ENCODE assay signal across 30 mouse cellular contexts in the genomic region with DNA sequence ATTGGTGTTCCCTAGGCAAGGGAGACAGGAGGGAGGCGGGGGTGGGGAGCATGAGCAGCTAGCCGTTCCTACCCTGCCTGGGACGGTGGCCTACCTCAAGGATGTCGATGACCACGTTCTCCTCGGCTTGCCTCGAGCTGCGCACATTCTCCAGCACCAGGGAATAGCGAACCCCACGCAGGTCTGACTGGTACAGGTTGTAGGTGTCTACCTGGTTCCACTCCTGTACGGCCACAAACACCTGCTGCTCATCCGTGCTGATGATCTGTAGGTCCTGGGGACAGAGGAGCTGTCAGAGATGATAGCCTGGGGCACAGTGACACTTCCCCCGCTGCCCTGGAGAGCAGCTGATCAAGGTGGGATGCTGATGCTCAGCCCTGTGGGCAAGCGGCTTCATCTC.
"Had no signal": no experiment of that assay in that cellular context is flagged by ENCODE, and none has a peak within 500 bp of the region (broad histone marks: within the 10 kb centered on the region; RNA-seq: fewer than 3 reads in every experiment).

No protein-coding gene starts in this region.

- ATAC-seq: liver, embryonic 12.5 days; liver, postnatal 0 days; lung, postnatal 0 days; midbrain, embryonic 13.5 days; midbrain, embryonic 15.5 days; midbrain, embryonic 16.5 days had no signal

- H3K27ac ChIP-seq: left cerebral cortex, adult 2 months; limb, embryonic 12.5 days; limb, embryonic 13.5 days; liver, embryonic 12.5 days; liver, embryonic 13.5 days; liver, embryonic 14.5 days; liver, embryonic 15.5 days; lung, embryonic 15.5 days; macrophage; midbrain, embryonic 12.5 days; midbrain, embryonic 13.5 days; midbrain, embryonic 15.5 days; neural tube, embryonic 12.5 days; neural tube, embryonic 13.5 days had no signal

- H3K36me3 ChIP-seq: liver, embryonic 12.5 days; liver, embryonic 13.5 days; liver, embryonic 15.5 days; lung, embryonic 15.5 days; midbrain, embryonic 15.5 days; neural tube, embryonic 12.5 days had no signal

- DNase-seq: left cerebral cortex, postnatal 4 days; liver; liver, embryonic 13.5 days; liver, postnatal 0 days; lung, adult 18-20 months; lung, adult 2 months; lung, embryonic 14.5 days; lung, postnatal 10 days; lung, postnatal 14 days; lung, postnatal 36 days; lung, postnatal 4 days; midbrain, embryonic 14.5 days had no signal

- H3K4me1 ChIP-seq: limb, embryonic 12.5 days; limb, embryonic 13.5 days; liver, embryonic 12.5 days; liver, embryonic 13.5 days; liver, embryonic 15.5 days; lung, embryonic 15.5 days; megakaryocyte, embryonic 14.5 days; midbrain, embryonic 13.5 days; midbrain, embryonic 15.5 days had no signal

- H3K4me2 ChIP-seq: limb, embryonic 12.5 days; limb, embryonic 13.5 days; liver, embryonic 11.5 days; liver, embryonic 12.5 days; liver, embryonic 13.5 days; liver, embryonic 15.5 days; lung, embryonic 14.5 days; lung, embryonic 15.5 days; midbrain, embryonic 12.5 days; midbrain, embryonic 13.5 days; midbrain, embryonic 15.5 days; neural tube, embryonic 12.5 days; neural tube, embryonic 13.5 days had no signal

- H3K9me3 ChIP-seq: limb, embryonic 12.5 days; liver, embryonic 12.5 days; liver, embryonic 13.5 days; liver, embryonic 15.5 days; lung, embryonic 15.5 days; megakaryocyte, embryonic 14.5 days; midbrain, embryonic 15.5 days; neural tube, embryonic 12.5 days had no signal

- H3K4me3 ChIP-seq: left cerebral cortex, adult 2 months; limb, embryonic 12.5 days; limb, embryonic 13.5 days; liver, embryonic 12.5 days; liver, embryonic 13.5 days; liver, embryonic 15.5 days; lung, embryonic 15.5 days; megakaryocyte, embryonic 14.5 days; midbrain, embryonic 12.5 days; midbrain, embryonic 13.5 days; midbrain, embryonic 15.5 days; myocyte; neural tube, embryonic 12.5 days; neural tube, embryonic 13.5 days had no signal

- H3K9ac ChIP-seq: limb, embryonic 12.5 days; limb, embryonic 13.5 days; liver, embryonic 12.5 days; liver, embryonic 13.5 days; liver, embryonic 14.5 days; liver, embryonic 15.5 days; liver, postnatal 0 days; lung, embryonic 14.5 days; lung, embryonic 15.5 days; midbrain, embryonic 12.5 days; midbrain, embryonic 13.5 days; midbrain, embryonic 15.5 days; neural tube, embryonic 12.5 days; neural tube, embryonic 13.5 days had no signal

- H3K27me3 ChIP-seq: limb, embryonic 13.5 days; liver, embryonic 12.5 days; liver, embryonic 13.5 days; liver, embryonic 15.5 days; lung, embryonic 15.5 days; midbrain, embryonic 12.5 days; midbrain, embryonic 13.5 days; midbrain, embryonic 15.5 days; neural tube, embryonic 12.5 days had no signal
